Mouse (Mus musculus) gastrocnemius, adult 18-20 months (tissue): ENCODE measurements around the gene D630045J12Rik. TPM values are rescaled to one million over a fixed set of nuclear protein-coding genes. Genes with fewer than 3 reads are reported as not detected.

Source experiments
- DNase-seq: peaks from one replicate; pipeline ENCODE4 v3.0.0; 2021; ENCODE audit warnings: low spot score
- total RNA-seq, 2 experiments: library from RNA; stranded (reverse); gene quantifications; 2 replicates each; pipeline ENCODE4 v1.2.3; 2021

Gene D630045J12Rik
- total RNA-seq, 2 experiments from 2014 or later = 0.21 to 0.23 TPM

DNA sequence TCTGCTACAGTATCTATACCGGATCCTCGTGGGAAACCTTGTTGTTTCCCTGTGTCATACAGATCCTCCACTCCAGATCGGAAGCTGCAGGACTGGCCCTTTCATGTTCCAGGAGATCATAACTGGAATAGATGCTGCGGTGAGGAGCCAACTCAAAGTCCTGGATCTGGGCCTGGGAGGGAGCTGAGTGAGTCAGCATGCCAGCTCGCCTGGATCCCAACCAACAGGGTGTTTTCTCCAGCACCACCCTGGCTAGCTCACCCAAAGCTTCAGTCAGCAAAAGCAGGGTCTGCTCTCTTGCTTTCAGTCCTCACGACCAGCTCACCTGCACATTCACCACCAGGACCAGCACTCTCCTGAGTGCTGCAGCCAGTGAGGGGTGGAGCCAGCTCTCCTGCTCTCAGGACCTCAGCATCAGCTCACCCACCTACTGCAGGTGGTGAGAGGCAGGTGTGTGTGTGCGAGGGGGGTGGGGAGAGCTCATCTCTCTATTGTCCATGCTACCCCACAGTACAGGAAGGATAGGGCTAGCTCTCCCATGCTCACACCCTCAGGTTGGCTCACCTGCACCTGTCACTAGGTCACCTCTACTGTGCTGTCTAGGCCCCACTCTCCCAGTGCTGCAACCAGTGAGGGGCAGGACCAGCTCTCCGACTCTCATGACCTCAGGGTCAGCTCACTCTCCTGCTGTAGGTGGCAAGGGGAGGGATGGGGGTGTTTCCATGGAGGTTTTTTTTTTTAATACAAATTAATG lies 118.8 kb downstream of the D630045J12Rik start:
- peak; percentile 52 for DNase-seq

DNA sequence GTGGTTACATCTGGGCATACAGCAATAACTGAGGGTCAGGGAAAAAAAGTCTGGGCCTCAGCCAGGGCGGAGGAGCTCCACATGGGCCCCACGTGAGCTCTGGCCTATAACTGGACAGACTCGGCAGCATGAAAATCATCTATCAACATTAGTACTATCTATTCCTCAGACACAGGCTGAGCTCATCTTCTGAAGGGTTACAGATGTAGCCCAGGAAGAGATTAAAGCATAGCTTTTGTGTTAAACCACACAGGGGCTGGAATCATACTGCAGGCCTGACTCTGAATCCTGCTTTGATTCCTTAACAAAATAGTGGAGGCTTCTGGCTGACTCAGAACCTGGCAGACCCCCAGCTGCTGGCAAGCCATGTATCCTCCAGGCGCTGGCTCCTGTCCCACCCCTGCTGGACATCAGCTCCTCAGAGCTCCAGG lies 122.0 kb downstream of the D630045J12Rik start:
- peak; percentile 48 for DNase-seq

DNA sequence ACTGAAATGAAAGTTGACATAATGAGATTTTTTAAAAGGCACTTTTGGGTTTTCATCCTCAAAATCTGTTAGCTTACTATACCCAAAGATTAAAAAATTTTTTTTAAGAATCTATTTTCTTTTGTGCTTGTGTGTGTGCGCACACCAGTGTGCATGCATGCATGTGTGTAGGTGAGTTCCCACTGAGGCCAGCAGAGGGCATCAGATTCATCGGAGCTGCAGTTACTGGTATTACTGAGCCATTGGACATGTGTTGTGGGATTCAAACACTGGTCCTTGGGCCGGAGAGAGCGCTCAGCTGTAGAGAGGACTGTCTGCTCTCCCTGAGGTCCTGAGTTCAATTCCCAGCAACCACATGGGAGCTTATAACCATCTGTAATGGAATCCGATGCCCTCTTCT lies 123.9 kb downstream of the D630045J12Rik start:
- DNase-seq = no peak

GRCm38 (mm10) chr6:38128115-38128514 lies 125.7 kb downstream of the D630045J12Rik start:
- DNase-seq = no peak

DNA sequence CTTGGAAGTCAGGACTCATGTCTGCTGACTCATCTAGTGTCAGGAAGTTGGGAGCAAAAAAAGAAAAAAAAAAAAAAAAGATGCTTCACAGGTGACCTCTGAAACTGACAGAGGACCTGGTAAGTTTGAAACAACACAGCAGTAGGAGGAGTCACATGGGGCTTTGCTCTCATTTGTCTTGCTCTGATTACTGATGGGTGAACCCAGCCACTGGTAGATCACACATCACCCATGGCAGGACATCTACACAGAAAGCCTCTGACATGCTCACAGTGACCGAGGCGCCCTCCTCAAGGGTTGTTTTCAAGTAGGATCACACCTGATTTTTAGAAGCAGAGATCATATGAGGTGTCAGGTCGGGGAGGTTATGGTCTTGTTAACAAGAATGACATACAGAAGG lies 128.3 kb downstream of the D630045J12Rik start:
- no peak for DNase-seq

DNA sequence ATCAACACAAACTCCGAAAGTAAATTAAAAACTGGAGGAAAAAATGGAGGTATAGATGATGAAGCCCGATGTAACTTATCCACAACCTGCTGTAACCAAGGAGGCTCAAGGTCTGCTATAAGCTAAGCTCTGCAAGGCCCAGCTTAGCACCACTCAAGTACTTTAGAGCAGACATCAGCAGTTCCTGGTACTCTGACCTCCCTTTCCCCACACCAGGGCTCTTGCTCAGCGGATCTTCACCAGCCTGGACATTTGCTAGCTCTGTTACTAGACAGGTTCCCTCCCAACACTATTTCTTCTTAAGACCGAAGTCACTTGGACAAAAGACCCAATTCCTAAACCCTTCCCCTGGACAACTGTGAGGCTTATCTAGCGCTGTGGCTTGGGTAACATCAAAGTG lies 128.9 kb downstream of the D630045J12Rik start:
- no peak for DNase-seq

DNA sequence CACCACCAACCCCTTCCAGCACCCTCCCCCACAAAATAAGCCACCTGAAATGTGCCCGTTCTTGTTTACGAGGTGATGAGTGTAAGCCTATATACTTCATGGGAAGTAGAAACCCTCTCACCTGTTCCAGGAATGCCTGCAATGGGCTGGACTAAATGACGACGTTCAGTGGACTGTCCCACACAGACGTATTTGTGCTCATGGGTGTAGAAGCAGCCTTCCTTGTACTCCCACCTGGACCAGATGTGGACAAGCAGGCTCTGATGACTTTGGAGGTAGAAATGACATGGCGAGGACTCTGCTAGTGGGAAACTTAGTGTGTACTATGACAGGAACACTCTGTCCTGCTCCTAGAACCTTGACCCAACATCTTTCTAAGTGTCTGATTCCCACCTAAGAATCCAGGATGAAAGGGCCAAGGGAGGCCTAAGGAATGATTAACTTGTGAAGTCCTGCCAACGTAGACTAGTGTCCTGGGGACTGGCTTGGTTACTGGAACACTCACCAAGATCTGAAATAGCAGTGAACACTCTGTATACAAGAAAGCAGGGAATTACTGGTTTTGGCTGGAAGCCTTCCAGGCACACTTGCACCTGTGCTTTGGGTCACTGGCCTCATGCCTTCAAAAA lies 129.5 kb downstream of the D630045J12Rik start, which contains the start of gene Atp6v0a4:
TSS of gene Atp6v0a4 (minus strand) at position 380 of the 629 bp plus-strand sequence.
- DNase-seq = no peak

GRCm38 (mm10) chr6:38123471-38124206 lies 130.2 kb downstream of the D630045J12Rik start:
- DNase-seq = no peak

- no peak for DNase-seq
Measured at GRCm38 (mm10) chr6:38122791-38123190, 131.0 kb downstream of the D630045J12Rik start.

GRCm38 (mm10) chr6:38121843-38122242 lies 132.0 kb downstream of the D630045J12Rik start:
- DNase-seq = no peak

GRCm38 (mm10) chr6:38120681-38121371 lies 133.0 kb downstream of the D630045J12Rik start:
- no peak for DNase-seq

DNA sequence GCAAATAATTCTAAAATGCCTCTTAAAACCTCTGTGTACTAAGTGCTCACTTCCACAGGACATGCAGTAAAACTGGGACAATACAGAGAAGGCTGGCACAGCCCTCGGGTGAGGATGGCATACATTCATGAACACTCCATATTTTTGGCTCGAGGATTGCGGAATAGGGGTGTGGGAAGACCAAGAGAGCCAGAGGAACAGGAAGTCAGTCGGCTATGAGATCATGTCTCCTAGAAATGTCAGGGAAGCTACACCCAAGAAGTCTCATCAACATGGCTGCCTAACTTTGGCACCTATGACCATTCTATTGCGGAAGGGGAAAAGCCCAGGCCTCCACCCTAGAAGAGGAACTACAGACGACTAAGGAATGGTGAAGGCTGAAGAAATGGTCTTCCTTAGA lies 135.5 kb downstream of the D630045J12Rik start:
- no peak for DNase-seq

DNA sequence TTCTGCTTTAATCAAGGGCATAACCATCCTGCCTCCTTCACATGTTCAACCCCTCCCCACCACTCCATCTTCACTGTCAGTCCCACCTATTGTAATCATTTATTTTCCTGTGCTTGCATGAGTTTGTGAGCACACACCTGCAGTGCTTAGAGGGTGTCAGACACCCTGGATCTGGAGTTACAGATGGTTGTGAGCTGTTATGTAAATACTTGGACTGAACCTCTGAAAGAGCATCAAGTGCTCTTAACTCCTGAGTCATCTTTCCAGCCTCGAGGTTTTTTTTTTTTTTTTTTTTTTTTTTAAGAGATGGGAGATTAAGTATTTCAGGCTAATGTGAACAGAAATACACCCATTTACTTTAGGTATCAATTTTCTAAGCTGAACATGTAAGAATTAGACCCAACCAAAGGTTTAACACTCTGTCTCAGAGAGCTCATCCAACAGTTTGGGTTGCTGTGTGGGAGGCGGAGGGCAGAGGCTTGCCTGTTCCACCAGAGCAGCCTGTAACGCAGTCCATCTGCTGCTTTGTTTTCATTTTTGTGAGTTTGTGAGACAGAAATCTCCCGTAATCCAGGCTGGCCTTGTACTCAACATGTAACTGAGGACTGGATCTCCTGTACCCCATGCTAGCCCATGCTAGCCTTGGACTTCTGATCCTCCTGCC lies 137.6 kb downstream of the D630045J12Rik start:
- no peak for DNase-seq

- DNase-seq = no peak
Measured at GRCm38 (mm10) chr6:38110859-38111258, 142.9 kb downstream of the D630045J12Rik start.

- DNase-seq = no peak
Measured at GRCm38 (mm10) chr6:38109871-38110270, 143.9 kb downstream of the D630045J12Rik start.

DNA sequence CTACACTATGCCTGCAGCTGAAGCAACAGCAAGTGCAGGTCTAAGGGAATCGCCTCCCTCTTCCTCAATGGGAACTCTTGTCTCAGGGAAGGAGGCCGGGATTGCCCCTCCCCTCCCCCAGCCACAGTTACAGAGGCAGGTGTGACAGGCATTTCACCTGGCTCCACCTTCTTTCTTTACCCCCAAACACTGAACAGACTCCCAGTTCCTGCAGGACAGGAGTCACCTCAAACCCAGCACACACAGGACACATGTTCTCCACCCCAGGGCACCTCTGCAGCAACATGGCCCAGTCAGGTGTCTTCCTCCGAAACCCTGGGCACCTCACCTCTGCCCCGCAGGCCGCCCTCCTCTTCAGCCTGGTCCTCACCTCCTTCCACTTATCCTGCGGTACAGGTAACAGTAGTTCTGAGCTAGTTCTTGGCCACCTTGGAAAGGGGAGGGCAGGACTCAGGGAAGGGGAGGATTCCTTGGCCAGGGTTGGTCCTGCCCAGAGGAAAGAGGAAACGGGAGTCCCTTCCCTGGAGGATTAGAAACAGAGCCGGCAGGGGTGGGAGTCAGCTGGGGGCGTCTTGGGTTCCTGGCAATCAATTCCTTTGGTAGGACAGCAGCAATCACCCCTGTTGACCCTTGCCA lies 144.5 kb downstream of the D630045J12Rik start, which contains the start of gene Tmem213:
TSS of gene Tmem213 (plus strand) at position 96 of the 636 bp plus-strand sequence.
- no peak for DNase-seq

GRCm38 (mm10) chr6:38108449-38108848 lies 145.4 kb downstream of the D630045J12Rik start:
- DNase-seq = no peak

GRCm38 (mm10) chr6:38105924-38106323 lies 147.9 kb downstream of the D630045J12Rik start:
- no peak for DNase-seq

GRCm38 (mm10) chr6:38103775-38104174 lies 150.0 kb downstream of the D630045J12Rik start:
- DNase-seq = no peak

DNA sequence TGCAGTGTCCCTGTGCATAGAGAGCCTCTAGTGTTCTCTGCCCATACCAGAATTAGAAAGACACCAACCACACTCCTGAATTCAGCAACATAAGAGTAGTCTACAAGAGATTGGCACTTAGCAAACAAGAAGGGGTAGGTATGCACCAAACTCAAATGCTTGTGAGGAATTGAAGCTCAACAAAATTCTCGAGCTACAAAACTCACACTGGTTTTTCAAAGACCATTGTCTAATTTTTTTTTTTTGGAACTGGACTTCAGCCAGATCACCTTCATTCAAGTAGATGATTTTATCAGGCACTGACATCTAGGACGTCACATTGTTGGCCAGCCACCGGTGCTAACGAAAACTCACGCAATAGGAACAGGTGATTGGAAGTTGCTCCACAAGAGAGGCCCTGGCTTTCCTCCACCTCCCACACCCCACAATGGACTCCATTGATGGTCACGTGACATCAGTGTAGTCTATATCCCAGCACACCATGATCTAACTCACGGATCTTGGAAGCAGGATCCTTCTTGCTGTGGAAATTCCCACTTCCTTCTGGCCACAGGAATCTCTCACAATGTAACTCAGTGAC lies 151.5 kb downstream of the D630045J12Rik start:
- DNase-seq = no peak
